22 mouse cellular contexts compared by ENCODE assay signal in the genomic region with DNA sequence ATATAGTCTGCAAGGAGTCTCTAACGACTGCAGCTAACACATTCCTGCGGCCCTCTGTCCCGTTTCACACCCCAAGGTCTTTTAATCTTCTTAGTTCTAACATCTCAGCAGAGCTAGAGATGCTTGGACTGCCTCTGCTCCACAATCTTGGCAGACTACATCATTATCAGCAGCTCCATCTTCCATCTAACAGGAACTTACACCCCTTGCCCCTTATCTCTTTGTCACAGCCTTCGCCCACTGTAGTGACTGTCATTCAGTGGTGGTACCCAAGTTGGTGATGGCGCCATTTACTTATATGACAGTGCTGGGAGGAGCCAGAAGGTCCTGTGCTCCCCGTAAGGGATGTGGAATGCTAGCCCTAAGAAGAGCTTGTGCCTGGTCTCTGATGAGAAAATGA.
"Had no signal": no experiment of that assay in that cellular context is flagged by ENCODE, and none has a peak within 500 bp of the region (broad histone marks: within the 10 kb centered on the region; RNA-seq: fewer than 3 reads in every experiment).

No protein-coding gene starts in this region.

- ATAC-seq: inflammation-experienced regulatory T-cells, adult 6 months; lung, postnatal 0 days; midbrain, embryonic 13.5 days; midbrain, embryonic 16.5 days had no signal

- H3K4me3 ChIP-seq: kidney, embryonic 15.5 days; limb, embryonic 10.5 days; limb, embryonic 13.5 days; megakaryocyte, embryonic 14.5 days; midbrain, embryonic 10.5 days; midbrain, embryonic 13.5 days; myocyte; neural tube, embryonic 13.5 days; stomach, embryonic 15.5 days had no signal

- H3K36me3 ChIP-seq: kidney, embryonic 15.5 days; limb, embryonic 10.5 days; limb, embryonic 13.5 days; midbrain, embryonic 10.5 days; midbrain, embryonic 13.5 days; neural tube, embryonic 13.5 days; stomach, embryonic 15.5 days had no signal

- H3K27ac ChIP-seq: kidney, embryonic 15.5 days; limb, embryonic 10.5 days; limb, embryonic 13.5 days; liver, embryonic 14.5 days; midbrain, embryonic 10.5 days; midbrain, embryonic 13.5 days; neural tube, embryonic 13.5 days had no signal

- H3K9ac ChIP-seq: kidney, embryonic 15.5 days; limb, embryonic 13.5 days; liver, embryonic 14.5 days; liver, postnatal 0 days; lung, embryonic 14.5 days; midbrain, embryonic 13.5 days; neural tube, embryonic 13.5 days; stomach, embryonic 15.5 days had no signal

- H3K4me2 ChIP-seq: kidney, embryonic 15.5 days; limb, embryonic 13.5 days; lung, embryonic 14.5 days; midbrain, embryonic 13.5 days; neural tube, embryonic 13.5 days; stomach, embryonic 15.5 days had no signal

- DNase-seq: kidney, postnatal 4 days; liver; liver, postnatal 0 days; lung, embryonic 14.5 days; lung, postnatal 36 days; retina, postnatal 1 day; spleen, adult 18-20 months; thymus, adult 18-20 months; thymus, postnatal 36 days had no signal

- H3K9me3 ChIP-seq: kidney, embryonic 15.5 days; limb, embryonic 10.5 days; limb, embryonic 13.5 days; megakaryocyte, embryonic 14.5 days; midbrain, embryonic 10.5 days; midbrain, embryonic 13.5 days; neural tube, embryonic 13.5 days; stomach, embryonic 15.5 days had no signal

- H3K27me3 ChIP-seq: kidney, embryonic 15.5 days; midbrain, embryonic 13.5 days; neural tube, embryonic 13.5 days; stomach, embryonic 15.5 days had no signal
